Mouse (Mus musculus): ENCODE measurements around the gene Cdc42bpb.

DNA sequence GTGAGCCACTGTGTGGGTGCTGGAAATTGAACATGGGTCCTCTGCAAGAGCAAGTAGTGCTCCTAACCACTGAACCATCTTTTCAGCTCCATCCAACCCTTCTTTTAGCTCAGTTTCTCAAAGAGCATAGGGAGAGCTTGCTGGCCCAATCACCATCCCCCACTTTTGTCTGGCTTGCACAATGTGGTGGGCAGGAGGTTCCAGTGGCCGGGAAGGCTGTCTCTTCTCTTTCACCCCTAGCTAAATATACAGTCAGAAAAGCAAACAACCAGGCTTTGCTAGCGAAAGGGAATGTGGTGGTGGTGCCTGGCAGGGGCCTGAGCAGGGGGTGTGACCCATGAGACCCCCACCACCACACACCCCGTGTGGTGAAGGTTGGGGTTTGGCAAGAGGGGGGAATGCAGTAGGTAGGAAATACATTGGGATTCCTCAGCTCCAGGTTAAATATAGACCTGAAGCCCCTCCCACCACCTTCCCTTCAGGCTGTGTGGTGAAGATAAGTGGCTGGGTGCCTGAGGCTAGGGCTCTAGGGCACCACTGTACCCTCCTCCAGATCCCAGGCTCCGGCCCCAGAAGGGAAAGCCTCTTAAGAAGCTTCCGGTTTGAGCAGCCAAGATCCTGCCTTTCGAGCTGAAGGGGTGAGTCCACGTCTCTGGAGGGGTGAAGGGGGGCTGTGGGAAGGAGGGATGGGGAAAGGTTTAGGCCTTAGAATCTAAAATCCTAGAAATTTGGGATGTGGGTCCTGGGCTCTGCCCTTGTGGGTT, 43.6 kb upstream of the Cdc42bpb start:
- TF ChIP-seq POLR2A (IDR thresholded peaks at IDR 0.05; ENCODE audit: borderline replicate concordance, extremely low read depth, insufficient read depth, insufficient read length, poor library complexity, severe bottlenecking): no peak
- no peak for TF ChIP-seq CTCF (IDR thresholded peaks at IDR 0.05; ENCODE audit: borderline replicate concordance, extremely low read depth, insufficient read depth, insufficient read length)

Measured in brain, embryonic 14.5 days (tissue).